Mouse (Mus musculus) heart, postnatal 0 days (tissue): ENCODE measurements around the gene Lpcat2b. TPM values are rescaled to one million over a fixed set of nuclear protein-coding genes. Genes with fewer than 3 reads are reported as not detected.

Experiments used
- ATAC-seq: fragments of 200-750 bp; cut with Nextera tagmentation; 2 replicates; pipeline ENCODE4 v1.8.0; 2017; ENCODE audit warnings: low read depth, moderate number of reproducible peaks, moderate library complexity; ENCODE audit not compliant: insufficient read depth
- DNase-seq: peaks from one replicate; pipeline ENCODE4 v3.0.0-alpha.2; 2016; ENCODE audit warnings: low spot score
- H3K27ac ChIP-seq: fragments of 300-500 bp; sonication (generic); 2 replicates; pipeline ENCODE4 v1.5.1; 2014; ENCODE audit warnings: low read depth, mild to moderate bottlenecking
- H3K27me3 ChIP-seq: fragments of 300-500 bp; sonication (generic); 2 replicates; pipeline ENCODE4 v1.6.1; 2014; ENCODE audit warnings: low read length, mixed read lengths; ENCODE audit not compliant: control insufficient read depth, insufficient read depth
- H3K36me3 ChIP-seq: fragments of 300-500 bp; sonication (generic); replicated peaks from 2 replicates; pipeline ENCODE4 v1.6.1; 2014; ENCODE audit warnings: low read length, mixed read lengths; ENCODE audit not compliant: control insufficient read depth, insufficient read depth
- H3K4me1 ChIP-seq: fragments of 300-500 bp; sonication (generic); 2 replicates; pipeline ENCODE4 v1.6.1; 2014; ENCODE audit warnings: antibody characterized with exemption; ENCODE audit not compliant: control insufficient read depth, insufficient read depth
- H3K4me2 ChIP-seq: fragments of 300-500 bp; sonication (generic); 2 replicates; pipeline ENCODE4 v1.6.1; 2014; ENCODE audit warnings: low read depth, mild to moderate bottlenecking, low read length, moderate library complexity
- H3K4me3 ChIP-seq: fragments of 300-500 bp; sonication (generic); 2 replicates; pipeline ENCODE4 v1.5.1; 2014; ENCODE audit warnings: low read depth, low read length
- H3K9ac ChIP-seq: fragments of 300-500 bp; sonication (generic); replicated peaks from 2 replicates; pipeline ENCODE4 v1.6.1; 2014; ENCODE audit warnings: low read depth, low read length, mixed read lengths
- H3K9me3 ChIP-seq: fragments of 300-500 bp; sonication (generic); replicated peaks from 2 replicates; pipeline ENCODE4 v1.6.1; 2016; ENCODE audit warnings: low read length; ENCODE audit not compliant: control insufficient read depth
- CTCF ChIP-seq: IDR thresholded peaks from 2 replicates; pipeline ENCODE4 v1.5.1; 2016; ENCODE audit warnings: antibody characterized with exemption, control low read depth, low read depth
- EP300 ChIP-seq: IDR thresholded peaks from 2 replicates; pipeline ENCODE4 v1.6.1; 2016; ENCODE audit warnings: antibody characterized with exemption, low read depth
- WGBS: fragments of 180-500 bp; shearing (Covaris S2); extraction: QIAGEN DNeasy Blood & Tissue Kit; methylation state at CpG from one replicate; pipeline ENCODE4 v1.1.7; 2014; 5-methylcytosine and 5-hydroxymethylcytosine counted together
- polyA plus RNA-seq: library from polyadenylated mRNA; unstranded; fragments of >200 nt; fragmentation: Nextera tagmentation; extraction: Ambion mirVana; gene quantifications from 2 replicates; pipeline ENCODE4 v1.2.1, GENCODE M21; 2015
- total RNA-seq: library from RNA; depleted of rRNA; stranded (reverse); fragments of >200 nt; gene quantifications from 2 replicates; pipeline ENCODE4 v1.2.3, GENCODE M21; 2014; ENCODE audit warnings: low replicate concordance

The Lpcat2b gene
- total and polyA plus RNA-seq, 2 experiments from 2014 or later = not detected

- Histone ChIP-seq H3K4me1 (0 out of 2 replicates have a peak, but pooled peaks cover 6% of the 10 kb centered on the region), H3K27ac (peak within 1 kb of the TSS; percentile 78), H3K9me3 (no peaks in the 10 kb centered on the region), H3K4me2 (peak within 1 kb of the TSS; percentile 65), H3K9ac (peak within 1 kb of the TSS; percentile 83), H3K27me3 (no peaks in the 10 kb centered on the region), H3K4me3 (peak within 1 kb of the TSS; percentile 91), H3K36me3 (no peaks in the 10 kb centered on the region)
- WGBS = under 1% methylated on average over 50 of the region's 51 CpGs
- DNase-seq (peak; percentile 84), ATAC-seq (peak; percentile 97)
- TF ChIP-seq EP300 = 0 out of 2 replicates have a peak, but pooled peaks have one; percentile 32
- no peak for TF ChIP-seq CTCF
These were observed 6.3 kb downstream of the Lpcat2b start, which contains the start of gene Btbd8 for GRCm38 (mm10) chr5:107437464-107438281. Gene Btbd8 (plus strand): TSS chr5:107437997.

- Histone ChIP-seq H3K4me2 (peak overlapping the region; percentile 65), H3K27me3 (no peaks in the 10 kb centered on the region), H3K4me3 (peak overlapping the region; percentile 91), H3K27ac (peak overlapping the region; percentile 78), H3K36me3 (no peaks in the 10 kb centered on the region), H3K4me1 (0 out of 2 replicates have a peak, but pooled peaks cover 6% of the 10 kb centered on the region), H3K9ac (peak overlapping the region; percentile 83), H3K9me3 (no peaks in the 10 kb centered on the region)
- TF ChIP-seq CTCF = no peak
- TF ChIP-seq EP300 = no peak
- DNase-seq = no peak
- WGBS = 20% methylated on average over 7 of the region's 7 CpGs
- ATAC-seq = no peak
These were observed 7.0 kb downstream of the Lpcat2b start for GRCm38 (mm10) chr5:107438353-107438752.

GRCm38 (mm10) chr5:107441881-107442280, 10.5 kb downstream of the Lpcat2b start:
- no peak for ATAC-seq
- no peak overlapping the region for H3K27ac ChIP-seq
- H3K9ac ChIP-seq = no peak overlapping the region
- H3K9me3 ChIP-seq = no peaks in the 10 kb centered on the region
- H3K4me2 ChIP-seq = no peak overlapping the region
- H3K4me1 ChIP-seq = 0 out of 2 replicates have a peak, but pooled peaks cover 6% of the 10 kb centered on the region
- no peak overlapping the region for H3K4me3 ChIP-seq
- TF ChIP-seq EP300 = no peak
- no peak for TF ChIP-seq CTCF
- DNase-seq = no peak
- whole genome bisulfite sequencing = 76% methylated on average over 5 of the region's 5 CpGs
- H3K36me3 ChIP-seq = 0 out of 2 replicates have a peak, but pooled peaks cover 4% of the 10 kb centered on the region
- H3K27me3 ChIP-seq = no peaks in the 10 kb centered on the region

- no peak for TF ChIP-seq CTCF
- TF ChIP-seq EP300 = no peak
- ATAC-seq (no peak), DNase-seq (no peak)
- Histone ChIP-seq H3K27me3 (no peaks in the 10 kb centered on the region), H3K36me3 (0 out of 2 replicates have a peak, but pooled peaks cover 4% of the 10 kb centered on the region), H3K9ac (no peak overlapping the region), H3K4me3 (no peak overlapping the region), H3K9me3 (no peaks in the 10 kb centered on the region), H3K4me1 (no peaks in the 10 kb centered on the region), H3K4me2 (no peak overlapping the region), H3K27ac (no peak overlapping the region)
- WGBS = 80% methylated on average over 4 of the region's 4 CpGs
These were observed 12.9 kb downstream of the Lpcat2b start for GRCm38 (mm10) chr5:107444251-107444650.

- 78% methylated on average over 4 of the region's 4 CpGs for WGBS
- TF ChIP-seq EP300 (no peak), CTCF (no peak)
- no peak for ATAC-seq
- H3K9me3 ChIP-seq = no peaks in the 10 kb centered on the region
- 0 out of 2 replicates have a peak, but pooled peaks cover 10% of the 10 kb centered on the region for H3K36me3 ChIP-seq
- no peak for DNase-seq
- H3K27me3 ChIP-seq = no peaks in the 10 kb centered on the region
- H3K27ac ChIP-seq = no peak overlapping the region
- no peaks in the 10 kb centered on the region for H3K4me1 ChIP-seq
- H3K9ac ChIP-seq = no peak overlapping the region
- H3K4me2 ChIP-seq = no peak overlapping the region
- no peak overlapping the region for H3K4me3 ChIP-seq
These were observed 16.6 kb downstream of the Lpcat2b start for GRCm38 (mm10) chr5:107447977-107448376.
